Mouse (Mus musculus) MEL (cell line): ENCODE results near the gene Rbfox3. TPM values are rescaled to one million over a fixed set of nuclear protein-coding genes. Genes with fewer than 3 reads are reported as not detected.

Experiments used
- DNase-seq: peaks from one replicate; pipeline ENCODE4 v3.0.0; 2011; ENCODE audit warnings: low read depth, low spot score
- H3K27ac ChIP-seq: 2 replicates; pipeline ENCODE4 v1.5.1; 2012; ENCODE audit warnings: low read depth, mild to moderate bottlenecking, control low read depth, low read length, moderate library complexity; ENCODE audit not compliant: control insufficient read depth
- H3K27me3 ChIP-seq, 2 experiments: fragments of 150-350 bp in 1 of 2; sonication (generic) in 1 of 2; 2 replicates each; pipeline ENCODE4 v1.6.1; 2012; ENCODE audit warnings: low read length in 2 of 2, mild to moderate bottlenecking in 2 of 2, improper control_type of control experiment in 1 of 2, moderate library complexity in 1 of 2; ENCODE audit not compliant: insufficient read depth in 2 of 2, control insufficient read depth in 1 of 2
- H3K36me3 ChIP-seq, 2 experiments: 2 replicates each; pipeline ENCODE4 v1.6.1; 2012 to 2014; ENCODE audit warnings: low read length in 2 of 2, improper control_type of control experiment in 1 of 2, inconsistent platforms in 1 of 2, mild to moderate bottlenecking in 1 of 2; ENCODE audit not compliant: insufficient read depth in 2 of 2, control insufficient read depth in 1 of 2
- H3K4me1 ChIP-seq, 2 experiments: fragments of 150-350 bp in 1 of 2; sonication (generic) in 1 of 2; 2 replicates each; pipeline ENCODE4 v1.6.1; 2012; ENCODE audit warnings: low read length in 2 of 2, improper control_type of control experiment in 1 of 2, mild to moderate bottlenecking in 1 of 2; ENCODE audit not compliant: insufficient read depth in 2 of 2, control insufficient read depth in 1 of 2
- H3K4me3 ChIP-seq, 2 experiments: fragments of 150-350 bp in 1 of 2; sonication (generic) in 1 of 2; 2 replicates each; pipeline ENCODE4 v1.5.1; 2012; ENCODE audit warnings: low read depth in 2 of 2, low read length in 2 of 2, mild to moderate bottlenecking in 2 of 2, moderate library complexity in 2 of 2, control low read depth in 1 of 2, improper control_type of control experiment in 1 of 2; ENCODE audit not compliant: control insufficient read depth in 1 of 2, insufficient read depth in 1 of 2
- H3K79me2 ChIP-seq: 2 replicates; pipeline ENCODE4 v1.6.1; 2012; ENCODE audit warnings: mild to moderate bottlenecking, low read length, moderate library complexity; ENCODE audit not compliant: control insufficient read depth, poor library complexity, insufficient read depth
- H3K9ac ChIP-seq: 2 replicates; pipeline ENCODE4 v1.6.1; 2012; ENCODE audit warnings: low read depth, mild to moderate bottlenecking, control low read depth, low read length, moderate library complexity; ENCODE audit not compliant: control insufficient read depth, poor library complexity, severe bottlenecking
- H3K9me3 ChIP-seq: fragments of 150-350 bp; sonication (generic); replicated peaks from 2 replicates; pipeline ENCODE4 v1.6.1; 2012; ENCODE audit warnings: mild to moderate bottlenecking, low read length, improper control_type of control experiment, moderate library complexity; ENCODE audit not compliant: insufficient read depth
- CHD2 ChIP-seq: IDR thresholded peaks from 2 replicates; pipeline ENCODE4 v1.6.1; 2011; ENCODE audit warnings: low read length, improper control_type of control experiment
- E2F4 ChIP-seq: IDR thresholded peaks from 2 replicates; pipeline ENCODE4 v1.6.1; 2011; ENCODE audit warnings: low read depth, low read length, improper control_type of control experiment, borderline replicate concordance
- ELF1 ChIP-seq: IDR thresholded peaks from 2 replicates; pipeline ENCODE4 v1.6.1; 2014; ENCODE audit warnings: low read depth, mild to moderate bottlenecking, inconsistent platforms, low read length, improper control_type of control experiment, moderate library complexity
- EP300 ChIP-seq, 2 experiments: IDR thresholded peaks; 2 replicates each; pipeline ENCODE4 v1.6.1; 2011; ENCODE audit warnings: improper control_type of control experiment in 2 of 2, low read length in 2 of 2, low read depth in 1 of 2, mild to moderate bottlenecking in 1 of 2
- ETS1 ChIP-seq: IDR thresholded peaks from 2 replicates; pipeline ENCODE4 v1.6.1; 2012; ENCODE audit warnings: low read depth, mild to moderate bottlenecking, inconsistent platforms, low read length, improper control_type of control experiment, moderate library complexity
- GABPA ChIP-seq: IDR thresholded peaks from 2 replicates; pipeline ENCODE4 v1.6.1; 2012; ENCODE audit warnings: low read depth, mild to moderate bottlenecking, inconsistent platforms, low read length, improper control_type of control experiment, moderate library complexity
- HCFC1 ChIP-seq: IDR thresholded peaks from 2 replicates; pipeline ENCODE4 v1.6.1; 2012; ENCODE audit warnings: low read depth, mild to moderate bottlenecking, inconsistent platforms, low read length, improper control_type of control experiment, moderate library complexity
- KAT2A ChIP-seq: conservative IDR thresholded peaks from 2 replicates; pipeline ENCODE4 v1.6.1; 2012; ENCODE audit warnings: low read depth, low read length, improper control_type of control experiment, inconsistent platforms
- MAFK ChIP-seq: IDR thresholded peaks from 2 replicates; pipeline ENCODE4 v1.6.1; 2011; ENCODE audit warnings: low read depth, mild to moderate bottlenecking, low read length, improper control_type of control experiment, borderline replicate concordance
- MAX ChIP-seq: IDR thresholded peaks from 2 replicates; pipeline ENCODE4 v1.6.1; 2011; ENCODE audit warnings: low read length, improper control_type of control experiment
- MEF2A ChIP-seq: IDR thresholded peaks from 2 replicates; pipeline ENCODE4 v1.6.1; 2014; ENCODE audit warnings: low read depth, mild to moderate bottlenecking, inconsistent platforms, low read length, improper control_type of control experiment; ENCODE audit not compliant: poor library complexity, insufficient replicate concordance, severe bottlenecking; ENCODE audit errors: extremely low read depth
- MXI1 ChIP-seq: IDR thresholded peaks from 2 replicates; pipeline ENCODE4 v1.6.1; 2011; ENCODE audit warnings: mild to moderate bottlenecking, low read depth, low read length, improper control_type of control experiment
- MYB ChIP-seq: IDR thresholded peaks from 2 replicates; pipeline ENCODE4 v1.6.1; 2011; ENCODE audit warnings: mild to moderate bottlenecking, low read depth, low read length, improper control_type of control experiment
- MYC ChIP-seq: IDR thresholded peaks from 2 replicates; pipeline ENCODE4 v1.6.1; 2011; ENCODE audit warnings: low read depth, mild to moderate bottlenecking, low read length, improper control_type of control experiment, moderate library complexity
- NELFE ChIP-seq: IDR thresholded peaks from 2 replicates; pipeline ENCODE4 v1.6.1; 2011; ENCODE audit warnings: low read depth, low read length, improper control_type of control experiment
- NRF1 ChIP-seq: IDR thresholded peaks from 2 replicates; pipeline ENCODE4 v1.6.1; 2014; ENCODE audit warnings: low read depth, mild to moderate bottlenecking, inconsistent platforms, low read length, improper control_type of control experiment, moderate library complexity; ENCODE audit not compliant: poor library complexity, insufficient read depth, severe bottlenecking
- POLR2A ChIP-seq, 2 experiments: IDR thresholded peaks; 2 replicates each; pipeline ENCODE4 v1.6.1; 2011 to 2012; ENCODE audit warnings: low read length in 2 of 2, mild to moderate bottlenecking in 2 of 2, control low read depth in 1 of 2, improper control_type of control experiment in 1 of 2, low read depth in 1 of 2, moderate library complexity in 1 of 2; ENCODE audit not compliant: control insufficient read depth in 1 of 2, insufficient read depth in 1 of 2, poor library complexity in 1 of 2
- POLR2AphosphoS2 ChIP-seq: IDR thresholded peaks from 2 replicates; pipeline ENCODE4 v1.6.1; 2011; ENCODE audit warnings: low read length, improper control_type of control experiment
- POLR2AphosphoS5 ChIP-seq: IDR thresholded peaks from 2 replicates; pipeline ENCODE4 v1.6.1; 2012; ENCODE audit warnings: low read depth, borderline replicate concordance, mild to moderate bottlenecking, inconsistent platforms, low read length, moderate library complexity, mixed read lengths
- RCOR1 ChIP-seq: IDR thresholded peaks from 2 replicates; pipeline ENCODE4 v1.6.1; 2012; ENCODE audit warnings: low read depth, mild to moderate bottlenecking, inconsistent platforms, low read length, improper control_type of control experiment
- SIN3A ChIP-seq: IDR thresholded peaks from 2 replicates; pipeline ENCODE4 v1.6.1; 2012; ENCODE audit warnings: low read length, improper control_type of control experiment, inconsistent platforms
- TAL1 ChIP-seq: IDR thresholded peaks from 2 replicates; pipeline ENCODE4 v1.6.1; 2012; ENCODE audit warnings: mild to moderate bottlenecking, inconsistent platforms, low read length, moderate library complexity, mixed read lengths
- TBP ChIP-seq: IDR thresholded peaks from 2 replicates; pipeline ENCODE4 v1.8.0; 2011; ENCODE audit warnings: low read depth, low read length, improper control_type of control experiment
- TCF12 ChIP-seq: IDR thresholded peaks from 2 replicates; pipeline ENCODE4 v1.6.1; 2014; ENCODE audit warnings: low read depth, mild to moderate bottlenecking, inconsistent platforms, low read length, improper control_type of control experiment, moderate library complexity
- UBTF ChIP-seq: IDR thresholded peaks from 2 replicates; pipeline ENCODE4 v1.6.1; 2012; ENCODE audit warnings: low read depth, mild to moderate bottlenecking, inconsistent platforms, low read length, improper control_type of control experiment, moderate library complexity, borderline replicate concordance; ENCODE audit not compliant: insufficient read depth
- USF1 ChIP-seq: IDR thresholded peaks from 2 replicates; pipeline ENCODE4 v1.6.1; 2014; ENCODE audit warnings: low read depth, mild to moderate bottlenecking, inconsistent platforms, low read length, improper control_type of control experiment, moderate library complexity
- USF2 ChIP-seq, 2 experiments: IDR thresholded peaks; 2 replicates each; pipeline ENCODE4 v1.6.1; 2011 to 2012; ENCODE audit warnings: improper control_type of control experiment in 2 of 2, low read length in 2 of 2, borderline replicate concordance in 1 of 2, inconsistent platforms in 1 of 2, low read depth in 1 of 2, mild to moderate bottlenecking in 1 of 2; ENCODE audit not compliant: insufficient read depth in 1 of 2
- ZMIZ1 ChIP-seq: IDR thresholded peaks from 2 replicates; pipeline ENCODE4 v1.6.1; 2012; ENCODE audit warnings: low read depth, mild to moderate bottlenecking, inconsistent platforms, low read length, improper control_type of control experiment, moderate library complexity
- polyA plus RNA-seq, 2 experiments: library from polyadenylated mRNA; stranded (reverse) in 1 of 2; unstranded in 1 of 2; fragments of >175 nt in 1 of 2; fragments of >200 nt in 1 of 2; gene quantifications; 2 replicates each; pipeline versions ENCODE4 v1.2.1 to v1.2.4; 2012; ENCODE audit warnings: low replicate concordance in 2 of 2, low read depth in 1 of 2; ENCODE audit not compliant: insufficient read length in 2 of 2, insufficient read depth in 1 of 2, missing spikeins in 1 of 2
- total RNA-seq: library from RNA; depleted of rRNA; stranded (reverse); fragments of 300-350 nt; gene quantifications from 2 replicates; pipeline ENCODE4 v1.2.3, GENCODE M21; 2012

Rbfox3 gene
- total and polyA plus RNA-seq, 3 experiments = not detected

- peak within 1 kb of the TSS; percentile 75 to 88 for H3K4me3 ChIP-seq
- no peaks in the 10 kb centered on the region for H3K27me3 ChIP-seq
- TF ChIP-seq E2F4 = no peak
- peak; percentile 78 for TF ChIP-seq TBP
- TF ChIP-seq MEF2A = no peak
- no peak for TF ChIP-seq USF1
- TF ChIP-seq MXI1 = peak; percentile 91
- no peak for TF ChIP-seq UBTF
- peak; percentile 31; the same call in 1 of the 2 replicates for TF ChIP-seq NRF1
- TF ChIP-seq RCOR1 = no peak; the same call in 1 of the 2 replicates
- no peak for TF ChIP-seq MYB
- TF ChIP-seq ELF1 = peak; percentile 87
- no peak for TF ChIP-seq TAL1
- peak; percentile 47; the same call in 1 of the 2 replicates for TF ChIP-seq TCF12
- no peak for TF ChIP-seq CHD2
- no peak for TF ChIP-seq EP300 (IDR thresholded peaks at IDR 0.05; ENCODE audit: low read depth in 1 of 2, low read length in 2 of 2)
- no peak; the same call in 1 of the 2 replicates for TF ChIP-seq MYC
- TF ChIP-seq KAT2A = no peak; the same call in 1 of the 2 replicates
- no peak for TF ChIP-seq GABPA
- no peak for TF ChIP-seq MAFK
- TF ChIP-seq MAX = peak; percentile 41; the same call in 1 of the 2 replicates
- TF ChIP-seq POLR2A (IDR thresholded peaks at IDR 0.05; ENCODE audit: control insufficient read depth in 1 of 2, insufficient read depth in 1 of 2, low read depth in 1 of 2, low read length in 2 of 2, poor library complexity in 1 of 2) = peak; percentile 93 to 94
- peak; percentile 92 for TF ChIP-seq NELFE
- TF ChIP-seq USF2 (IDR thresholded peaks at IDR 0.05; ENCODE audit: borderline replicate concordance in 1 of 2, insufficient read depth in 1 of 2, low read depth in 1 of 2, low read length in 2 of 2) = no peak
- TF ChIP-seq POLR2AphosphoS2 = peak; percentile 83
- peak; percentile 46; the same call in 1 of the 2 replicates for TF ChIP-seq POLR2AphosphoS5
- peak; percentile 76 for TF ChIP-seq HCFC1
- peak; percentile 53; the same call in 1 of the 2 replicates for TF ChIP-seq ZMIZ1
- peak; percentile 84; the same call in 1 of the 2 replicates for TF ChIP-seq SIN3A
- no peak for TF ChIP-seq ETS1
- no peaks in the 10 kb centered on the region for H3K9me3 ChIP-seq
- peak within 1 kb of the TSS; percentile 64 for H3K9ac ChIP-seq
- H3K36me3 ChIP-seq = peaks cover 0 to 25% of the 10 kb centered on the region in 2 experiments; a peak in 2 of 4 replicates
- 0 out of 2 replicates have a peak, but pooled peaks cover 4% of the 10 kb centered on the region for H3K79me2 ChIP-seq
- peak; percentile 99 for DNase-seq
- H3K27ac ChIP-seq = no peak within 1 kb of the TSS
- H3K4me1 ChIP-seq = peaks cover 15 to 36% of the 10 kb centered on the region in 2 experiments
Measured at GRCm38 (mm10) chr11:118476396-118477373, 434.7 kb downstream of the Rbfox3 start, which contains the start of gene Engase. Engase (plus strand) TSS chr11:118476829.
